Comparison of ENCODE assay signal across 18 mouse cellular contexts in genomic region chr2:135680406-135681134, GRCm38 (mm10). TPM values are rescaled to one million over a fixed set of nuclear protein-coding genes. Genes with fewer than 3 reads are reported as not detected.
DNase-seq lines count a peak whose midpoint lies in the region; ATAC-seq and TF ChIP-seq lines count a peak whose summit lies in the region.
"Had no signal": no experiment of that assay in that cellular context is flagged by ENCODE, and none has a peak within 500 bp of the region (broad histone marks: within the 10 kb centered on the region; RNA-seq: fewer than 3 reads in every experiment).

No protein-coding gene starts in this region.

- ATAC-seq in kidney, embryonic 16.5 days (ENCODE audit: low FRiP score, low TSS enrichment), result no peak
- no peak for ATAC-seq in hindbrain, embryonic 14.5 days (ENCODE audit: low FRiP score)
- ATAC-seq: forebrain, postnatal 0 days had no signal

- H3K9me3 ChIP-seq in kidney, embryonic 16.5 days (ENCODE audit: low read length), result no peaks in the 10 kb centered on the region
- H3K9me3 ChIP-seq in hindbrain, embryonic 14.5 days (ENCODE audit: control insufficient read depth, low read length), result no peaks in the 10 kb centered on the region
- H3K9me3 ChIP-seq: heart, embryonic 10.5 days; limb, embryonic 15.5 days; liver, embryonic 15.5 days; midbrain, embryonic 10.5 days had no signal

- peak overlapping the region; percentile 74 for H3K27ac ChIP-seq in gastrocnemius, adult 2 months
- H3K27ac ChIP-seq in kidney, embryonic 16.5 days (ENCODE audit: low read length), result 0 out of 2 replicates have a peak overlapping the region, but pooled peaks have one; percentile 34
- no peak overlapping the region for H3K27ac ChIP-seq in hindbrain, embryonic 14.5 days
- H3K27ac ChIP-seq: heart, embryonic 10.5 days; limb, embryonic 15.5 days; liver, embryonic 15.5 days; midbrain, embryonic 10.5 days had no signal

- no peak overlapping the region for H3K9ac ChIP-seq in kidney, embryonic 16.5 days (replicated peaks; ENCODE audit: low read length)
- H3K9ac ChIP-seq in hindbrain, embryonic 14.5 days, result no peak overlapping the region
- H3K9ac ChIP-seq: forebrain, postnatal 0 days; limb, embryonic 15.5 days; liver, embryonic 15.5 days had no signal

- no peak overlapping the region for H3K4me2 ChIP-seq in kidney, embryonic 16.5 days (replicated peaks; ENCODE audit: low read depth, low read length)
- no peak overlapping the region for H3K4me2 ChIP-seq in hindbrain, embryonic 14.5 days (replicated peaks)
- H3K4me2 ChIP-seq: limb, embryonic 15.5 days; liver, embryonic 15.5 days had no signal

- peaks cover 3% of the 10 kb centered on the region; the same call in 1 of the 2 replicates for H3K27me3 ChIP-seq in kidney, embryonic 16.5 days (ENCODE audit: insufficient read depth, low read length)
- no peaks in the 10 kb centered on the region for H3K27me3 ChIP-seq in hindbrain, embryonic 14.5 days (ENCODE audit: control insufficient read depth, insufficient read depth, low read length)
- H3K27me3 ChIP-seq: limb, embryonic 15.5 days; liver, embryonic 15.5 days had no signal

- peaks cover 13% of the 10 kb centered on the region; the same call in 1 of the 2 replicates for H3K4me1 ChIP-seq in kidney, embryonic 16.5 days (ENCODE audit: insufficient read depth, low read length)
- H3K4me1 ChIP-seq in hindbrain, embryonic 14.5 days (replicated peaks; ENCODE audit: control insufficient read depth, insufficient read depth, low read length), result 0 out of 2 replicates have a peak, but pooled peaks cover 3% of the 10 kb centered on the region
- H3K4me1 ChIP-seq: liver, embryonic 15.5 days had no signal

- 74% methylated on average over 5 of the region's 5 CpGs for WGBS in kidney, embryonic 16.5 days
- WGBS in hindbrain, embryonic 14.5 days, result 88% methylated on average over 5 of the region's 5 CpGs

- no peak for TF ChIP-seq CTCF in gastrocnemius, adult 2 months (IDR thresholded peaks at IDR 0.05)

- no peaks in the 10 kb centered on the region for H3K36me3 ChIP-seq in kidney, embryonic 16.5 days (ENCODE audit: insufficient read depth, low read length)
- H3K36me3 ChIP-seq in hindbrain, embryonic 14.5 days (replicated peaks; ENCODE audit: control insufficient read depth, insufficient read depth), result no peaks in the 10 kb centered on the region
- H3K36me3 ChIP-seq: heart, embryonic 10.5 days; limb, embryonic 15.5 days; liver, embryonic 15.5 days; midbrain, embryonic 10.5 days had no signal

- intact Hi-C loops in gastrocnemius, adult 2 months (cut with DNase I), result no loop called here
- intact Hi-C loops in gastrocnemius, postnatal 36 days (cut with DNase I), result no loop called here

- H3K4me3 ChIP-seq in gastrocnemius, adult 2 months, result no peak overlapping the region
- H3K4me3 ChIP-seq in kidney, embryonic 16.5 days (ENCODE audit: low read length), result no peak overlapping the region
- H3K4me3 ChIP-seq in hindbrain, embryonic 14.5 days (replicated peaks; ENCODE audit: low read length), result no peak overlapping the region
- H3K4me3 ChIP-seq: heart, embryonic 10.5 days; limb, embryonic 15.5 days; liver, embryonic 15.5 days; midbrain, embryonic 10.5 days had no signal

- no peak for DNase-seq in gastrocnemius, adult 2 months
- DNase-seq in gastrocnemius, postnatal 36 days, result no peak
- DNase-seq in kidney, postnatal 10 days, result no peak
- peak; percentile 23 for DNase-seq in urinary bladder, postnatal 14 days (ENCODE audit: low spot score)
- DNase-seq in urinary bladder, postnatal 36 days (ENCODE audit: low spot score in 2 of 2), result no peak
- DNase-seq in spleen, adult 18-20 months, result no peak
- DNase-seq in hindbrain, embryonic 14.5 days (ENCODE audit: low spot score), result no peak
- DNase-seq: adrenal gland, postnatal 36 days; cerebellum, adult 11 months; cerebellum, adult 9-11 months; forebrain, postnatal 0 days; heart, postnatal 10 days; left cerebral cortex, postnatal 4 days had no signal

RNA-seq across cellular contexts. Expression of gene Plcb4, which starts 21.8 kb away (rescaled TPM):
- 10 to 100 TPM; 19.7 to 21.8 TPM for total RNA-seq in gastrocnemius, adult 2 months (2021)
- total RNA-seq in gastrocnemius, postnatal 36 days (2021), result 10 to 100 TPM; 19.5 to 27.3 TPM
- polyA plus RNA-seq in kidney, embryonic 16.5 days (2015; fragmentation: Nextera tagmentation; extraction: Ambion mirVana), result 17.3 and 18.9 TPM in 2 replicates
- polyA plus RNA-seq in hindbrain, embryonic 14.5 days (2014; fragmentation: Nextera tagmentation; extraction: Ambion mirVana), result 41.4 and 46.2 TPM in 2 replicates
